Mouse (Mus musculus) ES-Bruce4 (cell line): ENCODE results near the gene Kcnj10.

Experiments
- CTCF ChIP-seq: IDR thresholded peaks from one replicate; pipeline ENCODE4 v1.8.1; 2011; ENCODE audit warnings: low read depth, low read length
- EP300 ChIP-seq: IDR thresholded peaks from 2 replicates; pipeline ENCODE4 v1.6.1; 2011; ENCODE audit warnings: low read depth, low read length; ENCODE audit not compliant: insufficient read depth
- POLR2A ChIP-seq: IDR thresholded peaks from one replicate; pipeline ENCODE4 v1.8.1; 2011; ENCODE audit warnings: low read length; ENCODE audit not compliant: insufficient read depth

DNA sequence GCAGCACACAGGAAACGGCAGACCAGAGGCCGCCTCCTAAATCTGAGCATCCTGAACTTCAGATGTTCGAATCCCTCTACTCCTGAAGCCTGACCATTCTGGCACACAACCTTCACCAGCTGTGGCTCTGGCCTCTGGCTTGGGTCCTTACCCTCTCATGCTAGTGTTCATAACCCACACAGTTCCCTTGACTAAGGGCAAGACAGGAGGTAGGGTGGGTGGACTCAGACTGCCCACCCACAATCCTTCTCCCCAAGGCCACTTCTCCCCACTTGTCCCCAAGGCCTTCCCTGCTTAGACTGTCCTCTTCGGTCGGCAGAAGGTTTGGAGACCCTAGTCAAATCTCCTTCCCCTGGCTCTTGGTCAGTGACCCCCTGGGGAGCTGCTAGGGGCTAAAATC, 8.5 kb downstream of the Kcnj10 start:
- TF ChIP-seq CTCF (no peak), POLR2A (no peak), EP300 (no peak)
